Mouse (Mus musculus) testis, postnatal 14 days (tissue): ENCODE data around the gene Ino80e.
A peak's percentile ranks its signal among the peaks of the same experiment; 100 is the strongest.

ENCODE experiments used
- DNase-seq: peaks from one replicate; pipeline ENCODE4 v3.0.0; 2021; ENCODE audit warnings: low spot score

Gene Ino80e

GRCm38 (mm10) chr7:126855641-126856040, 6.5 kb downstream of the Ino80e start:
- DNase-seq = no peak

GRCm38 (mm10) chr7:126853454-126853853, 8.7 kb downstream of the Ino80e start:
- no peak for DNase-seq

GRCm38 (mm10) chr7:126851192-126851591, 11.0 kb downstream of the Ino80e start:
- no peak for DNase-seq

GRCm38 (mm10) chr7:126850161-126850560, 12.0 kb downstream of the Ino80e start:
- DNase-seq = no peak

GRCm38 (mm10) chr7:126848794-126849193, 13.4 kb downstream of the Ino80e start:
- no peak for DNase-seq

- DNase-seq = peak; percentile 57
Measured at GRCm38 (mm10) chr7:126847421-126848398, 14.5 kb downstream of the Ino80e start.

- DNase-seq = no peak
Measured at GRCm38 (mm10) chr7:126847116-126847420, 15.1 kb downstream of the Ino80e start, which contains the start of gene Doc2a. Gene Doc2a, plus strand, starts transcription at chr7:126847416.

GRCm38 (mm10) chr7:126845516-126845915, 16.7 kb downstream of the Ino80e start:
- DNase-seq = no peak

- no peak for DNase-seq
Measured at GRCm38 (mm10) chr7:126843276-126843675, 18.9 kb downstream of the Ino80e start.

- DNase-seq = no peak
Measured at GRCm38 (mm10) chr7:126833294-126833693, 28.9 kb downstream of the Ino80e start.

GRCm38 (mm10) chr7:126832036-126832598, 30.1 kb downstream of the Ino80e start:
- DNase-seq = peak; percentile 63

- no peak for DNase-seq
Measured at GRCm38 (mm10) chr7:126831539-126831938, 30.6 kb downstream of the Ino80e start, which contains the start of gene 4930451I11Rik. Gene 4930451I11Rik, minus strand, starts transcription at chr7:126831639.

- DNase-seq = no peak
Measured at GRCm38 (mm10) chr7:126825952-126826351, 36.2 kb downstream of the Ino80e start.

GRCm38 (mm10) chr7:126825403-126825802, 36.8 kb downstream of the Ino80e start:
- DNase-seq = no peak

GRCm38 (mm10) chr7:126823940-126824339, 38.2 kb downstream of the Ino80e start:
- DNase-seq = no peak

GRCm38 (mm10) chr7:126823202-126823711, 38.9 kb downstream of the Ino80e start:
- no peak for DNase-seq

- no peak for DNase-seq
Measured at GRCm38 (mm10) chr7:126822741-126823140, 39.4 kb downstream of the Ino80e start.

- peak; percentile 66 for DNase-seq
Measured at GRCm38 (mm10) chr7:126821835-126822511, 40.2 kb downstream of the Ino80e start.

- DNase-seq = no peak
Measured at GRCm38 (mm10) chr7:126818818-126819217, 43.4 kb downstream of the Ino80e start.

- DNase-seq = no peak
Measured at GRCm38 (mm10) chr7:126817595-126817994, 44.6 kb downstream of the Ino80e start.

GRCm38 (mm10) chr7:126816494-126816893, 45.7 kb downstream of the Ino80e start:
- DNase-seq = no peak

- DNase-seq = no peak
Measured at GRCm38 (mm10) chr7:126815726-126816222, 46.4 kb downstream of the Ino80e start.
